Mouse (Mus musculus): ENCODE measurements at regions not wholly inside any gene's neighbourhood (a gene's known extent, or its start where the extent isn't known, plus 50 kb on each side); places are given as distances from the start of the nearest gene placed in this dataset.

- Histone ChIP-seq H3K27me3 (no peaks in the 10 kb centered on the region), H3K27ac (replicated peaks) (no peak overlapping the region), H3K9me3 (replicated peaks) (no peaks in the 10 kb centered on the region), H3K4me2 (no peak overlapping the region), H3K36me3 (replicated peaks) (no peaks in the 10 kb centered on the region), H3K9ac (no peak overlapping the region), H3K4me1 (replicated peaks) (peaks cover 10% of the 10 kb centered on the region; the same call in 1 of the 2 replicates), H3K4me3 (replicated peaks) (no peak overlapping the region)
- ATAC-seq (ENCODE audit: insufficient read depth), result no peak
- WGBS (ENCODE audit: insufficient replicate concordance), result 74% methylated on average over 7 of the region's 7 CpGs
Measured at GRCm38 (mm10) chr14:76809411-76809810, 227.2 kb upstream of the Ccdc122 start.

DNA sequence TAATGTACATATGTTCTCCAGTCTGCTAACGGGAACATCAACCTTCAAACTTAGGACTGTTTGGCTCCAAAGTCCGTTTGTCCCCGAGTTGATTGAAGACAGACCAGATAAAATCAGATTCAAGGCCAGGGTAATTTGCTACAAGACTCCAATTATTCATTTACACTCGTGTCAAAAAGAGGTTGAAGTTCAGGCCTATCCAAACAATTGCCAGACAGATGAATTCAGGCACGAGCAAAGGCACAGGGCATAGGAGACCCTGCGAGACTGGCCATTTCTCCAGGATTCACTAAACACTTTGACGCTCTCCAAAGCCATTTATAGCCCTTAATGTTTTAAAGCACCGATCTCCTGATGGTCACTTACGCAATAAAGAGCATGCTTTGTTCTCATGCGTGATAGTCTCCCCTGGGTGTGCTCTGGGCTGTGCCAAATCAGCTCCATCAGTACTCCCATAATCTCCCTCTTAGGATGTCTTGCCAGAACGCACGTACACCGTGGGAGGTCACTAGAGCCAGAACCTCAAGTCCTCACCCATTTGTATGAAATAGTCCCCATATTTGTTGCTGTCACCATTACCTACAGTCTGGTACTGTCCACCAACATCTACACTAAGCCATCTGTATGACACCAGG lies 231.3 kb upstream of the Ccdc122 start:
- H3K4me1 ChIP-seq (replicated peaks), result 0 out of 2 replicates have a peak, but pooled peaks cover 4% of the 10 kb centered on the region
- no peaks in the 10 kb centered on the region for H3K27me3 ChIP-seq
- H3K27ac ChIP-seq (replicated peaks), result peak overlapping the region; percentile 73
- WGBS (ENCODE audit: insufficient replicate concordance), result 55% methylated on average over 13 of the region's 13 CpGs
- no peak overlapping the region for H3K9ac ChIP-seq
- ATAC-seq (ENCODE audit: insufficient read depth), result peak; percentile 65
- no peak overlapping the region for H3K4me3 ChIP-seq (replicated peaks)
- no peaks in the 10 kb centered on the region for H3K9me3 ChIP-seq (replicated peaks)
- H3K36me3 ChIP-seq (replicated peaks), result no peaks in the 10 kb centered on the region
- no peak overlapping the region for H3K4me2 ChIP-seq

DNA sequence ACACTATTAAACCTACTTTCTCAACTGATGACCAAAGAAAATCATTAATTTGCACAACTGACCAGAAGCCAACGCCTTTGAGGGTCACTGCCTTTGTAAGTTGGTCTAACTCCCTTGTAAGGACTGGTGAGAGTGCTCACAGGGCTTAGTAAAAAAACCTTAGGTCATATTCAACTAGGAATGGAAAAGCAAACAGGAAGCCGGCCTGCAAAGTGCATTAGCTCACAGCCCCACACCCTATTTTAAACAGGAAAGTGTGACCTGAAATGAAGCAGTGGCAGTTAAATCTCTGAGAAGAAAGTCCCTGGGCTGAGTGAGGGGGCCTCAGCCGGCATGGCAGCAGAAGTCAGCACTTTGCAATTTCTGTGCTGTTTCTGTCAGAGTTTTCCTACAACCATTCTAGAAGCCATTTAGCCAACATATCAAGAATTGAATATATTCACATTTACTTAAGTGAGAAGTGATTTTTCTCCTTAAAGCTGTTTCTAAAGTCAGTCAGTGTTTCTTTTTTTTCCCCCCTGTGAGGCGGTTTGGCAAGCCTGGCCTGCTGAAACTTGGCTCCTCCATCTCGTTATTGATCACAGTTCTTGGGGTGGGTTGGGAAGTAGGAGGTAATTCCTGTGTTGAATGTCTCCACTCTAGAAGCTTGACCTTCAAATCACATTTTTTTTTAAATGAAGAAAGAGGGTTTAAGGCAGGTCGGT lies 232.0 kb upstream of the Ccdc122 start:
- ATAC-seq (ENCODE audit: insufficient read depth), result 0 out of 2 replicates have a peak, but pooled peaks have one; percentile 14
- 33% methylated on average over 6 of the region's 6 CpGs for WGBS (ENCODE audit: insufficient replicate concordance)

GRCm38 (mm10) chr14:76800181-76800580 lies 236.4 kb upstream of the Ccdc122 start:
- peaks cover 11% of the 10 kb centered on the region for H3K4me1 ChIP-seq (replicated peaks)
- no peak overlapping the region for H3K4me3 ChIP-seq (replicated peaks)
- no peak overlapping the region for H3K4me2 ChIP-seq
- H3K27ac ChIP-seq (replicated peaks), result no peak overlapping the region
- ATAC-seq (ENCODE audit: insufficient read depth), result no peak
- no peaks in the 10 kb centered on the region for H3K27me3 ChIP-seq
- H3K36me3 ChIP-seq (replicated peaks), result no peaks in the 10 kb centered on the region
- WGBS (ENCODE audit: insufficient replicate concordance), result 75% methylated on average over 4 of the region's 4 CpGs
- H3K9ac ChIP-seq, result no peak overlapping the region
- no peaks in the 10 kb centered on the region for H3K9me3 ChIP-seq (replicated peaks)

More for the DNA sequence above, 232.0 kb upstream of the Ccdc122 start:
- no peaks in the 10 kb centered on the region for H3K36me3 ChIP-seq (replicated peaks)
- 0 out of 2 replicates have a peak, but pooled peaks cover 4% of the 10 kb centered on the region for H3K4me1 ChIP-seq (replicated peaks)
- H3K4me2 ChIP-seq, result no peak overlapping the region
- H3K27ac ChIP-seq (replicated peaks), result peak overlapping the region; percentile 73
- H3K4me3 ChIP-seq (replicated peaks), result no peak overlapping the region
- H3K9ac ChIP-seq, result no peak overlapping the region
- H3K27me3 ChIP-seq, result no peaks in the 10 kb centered on the region
- H3K9me3 ChIP-seq (replicated peaks), result no peaks in the 10 kb centered on the region

- Histone ChIP-seq H3K36me3 (replicated peaks) (no peaks in the 10 kb centered on the region), H3K4me3 (replicated peaks) (no peak overlapping the region)
- WGBS (ENCODE audit: insufficient replicate concordance), result 69% methylated on average over 6 of the region's 6 CpGs
Measured at GRCm38 (mm10) chr14:76799741-76800140, 236.8 kb upstream of the Ccdc122 start.

GRCm38 (mm10) chr14:76798925-76799428 lies 237.6 kb upstream of the Ccdc122 start:
- Histone ChIP-seq H3K4me1 (replicated peaks) (peaks cover 7% of the 10 kb centered on the region), H3K4me2 (no peak overlapping the region), H3K9me3 (replicated peaks) (no peaks in the 10 kb centered on the region), H3K27me3 (no peaks in the 10 kb centered on the region), H3K36me3 (replicated peaks) (no peaks in the 10 kb centered on the region), H3K4me3 (replicated peaks) (no peak overlapping the region), H3K9ac (no peak overlapping the region), H3K27ac (replicated peaks) (0 out of 2 replicates have a peak overlapping the region, but pooled peaks have one; percentile 57)
- no peak for ATAC-seq (ENCODE audit: insufficient read depth)
- WGBS (ENCODE audit: insufficient replicate concordance), result 61% methylated on average over 8 of the region's 8 CpGs

More at GRCm38 (mm10) chr14:76799741-76800140, 236.8 kb upstream of the Ccdc122 start:
- ATAC-seq (ENCODE audit: insufficient read depth), result no peak
- Histone ChIP-seq H3K9ac (no peak overlapping the region), H3K9me3 (replicated peaks) (no peaks in the 10 kb centered on the region), H3K4me2 (no peak overlapping the region), H3K27me3 (no peaks in the 10 kb centered on the region), H3K4me1 (replicated peaks) (peaks cover 11% of the 10 kb centered on the region), H3K27ac (replicated peaks) (no peak overlapping the region)

GRCm38 (mm10) chr14:76798488-76798887 lies 238.1 kb upstream of the Ccdc122 start:
- Histone ChIP-seq H3K9ac (no peak overlapping the region), H3K27ac (replicated peaks) (peak overlapping the region; percentile 57; the same call in 1 of the 2 replicates), H3K36me3 (replicated peaks) (no peaks in the 10 kb centered on the region), H3K4me1 (replicated peaks) (peaks cover 7% of the 10 kb centered on the region), H3K4me2 (no peak overlapping the region), H3K4me3 (replicated peaks) (no peak overlapping the region), H3K27me3 (no peaks in the 10 kb centered on the region), H3K9me3 (replicated peaks) (no peaks in the 10 kb centered on the region)
- WGBS (ENCODE audit: insufficient replicate concordance), result 58% methylated on average over 6 of the region's 6 CpGs
- ATAC-seq (ENCODE audit: insufficient read depth), result no peak

GRCm38 (mm10) chr14:76797518-76797917 lies 239.1 kb upstream of the Ccdc122 start:
- Histone ChIP-seq H3K9ac (no peak overlapping the region), H3K36me3 (replicated peaks) (no peaks in the 10 kb centered on the region), H3K4me2 (no peak overlapping the region), H3K27me3 (no peaks in the 10 kb centered on the region), H3K9me3 (replicated peaks) (no peaks in the 10 kb centered on the region), H3K27ac (replicated peaks) (peak overlapping the region; percentile 59), H3K4me1 (replicated peaks) (peaks cover 7% of the 10 kb centered on the region), H3K4me3 (replicated peaks) (no peak overlapping the region)
- ATAC-seq (ENCODE audit: insufficient read depth), result peak; percentile 76
- WGBS (ENCODE audit: insufficient replicate concordance), result 41% methylated on average over 6 of the region's 6 CpGs

DNA sequence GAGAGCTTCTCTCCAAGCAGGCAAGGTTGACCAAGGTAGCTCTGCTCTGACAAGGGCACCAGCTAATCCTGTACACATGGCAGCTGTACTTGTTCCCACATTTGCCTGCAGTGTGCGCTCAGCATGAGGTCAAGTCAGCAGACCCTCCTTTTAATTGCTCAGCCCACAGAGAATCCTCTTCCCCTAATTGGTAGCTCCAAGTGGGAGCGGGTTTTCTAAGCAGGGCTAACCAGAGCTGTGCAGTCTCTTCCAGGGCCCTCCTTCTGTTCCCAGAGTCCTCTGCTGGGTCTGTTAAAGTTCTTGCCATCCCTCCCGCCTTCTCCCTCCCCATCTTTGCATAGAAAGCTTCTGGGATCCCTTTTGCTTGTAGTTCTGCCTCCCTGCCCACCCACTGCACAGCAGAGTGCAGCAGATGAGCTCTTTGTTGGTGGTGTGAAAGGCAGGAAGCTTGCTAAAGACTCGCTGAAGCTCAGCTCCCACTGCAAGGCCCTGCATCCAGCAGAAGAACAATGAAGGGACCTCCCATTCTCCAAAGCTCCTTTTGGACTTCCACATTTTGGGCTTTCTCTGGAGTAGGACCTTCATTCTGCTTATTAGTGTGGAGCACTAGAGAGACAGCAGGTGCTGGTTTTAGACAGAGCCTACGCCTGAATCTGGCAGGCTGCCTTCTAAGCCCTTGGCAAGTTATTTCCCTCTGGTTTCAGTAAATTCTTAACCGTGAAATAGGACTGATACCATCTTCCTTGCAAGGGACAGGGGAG lies 235.3 kb upstream of the Serp2 start:
- Histone ChIP-seq H3K27me3 (no peaks in the 10 kb centered on the region), H3K36me3 (replicated peaks) (no peaks in the 10 kb centered on the region), H3K9me3 (replicated peaks) (no peaks in the 10 kb centered on the region), H3K4me2 (no peak overlapping the region), H3K4me3 (replicated peaks) (no peak overlapping the region), H3K4me1 (replicated peaks) (peaks cover 14% of the 10 kb centered on the region), H3K9ac (no peak overlapping the region), H3K27ac (replicated peaks) (no peak overlapping the region)
- 47% methylated on average over 6 of the region's 6 CpGs for WGBS (ENCODE audit: insufficient replicate concordance)
- no peak for ATAC-seq (ENCODE audit: insufficient read depth)

DNA sequence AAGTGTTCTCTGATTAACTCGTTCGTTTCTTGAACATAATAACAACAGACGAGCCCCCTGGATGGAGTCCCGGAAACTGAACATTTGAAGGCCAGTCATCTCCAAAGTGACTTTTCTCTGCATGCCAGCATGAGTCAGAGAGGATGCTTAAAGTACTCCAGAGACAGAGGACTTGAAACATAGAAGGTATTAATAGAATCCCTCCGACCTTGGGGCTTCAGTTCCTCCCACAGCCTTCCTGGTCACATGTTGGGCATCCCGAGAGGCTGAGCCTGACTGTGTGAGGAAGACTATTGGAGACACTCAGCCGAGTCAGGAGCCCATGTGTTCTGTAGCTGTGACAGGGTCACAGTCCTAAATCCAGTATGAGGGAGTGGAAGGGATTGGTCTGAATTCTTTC lies 232.7 kb upstream of the Serp2 start:
- no peak overlapping the region for H3K4me3 ChIP-seq (replicated peaks)
- H3K9ac ChIP-seq, result no peak overlapping the region
- no peaks in the 10 kb centered on the region for H3K36me3 ChIP-seq (replicated peaks)
- 53% methylated on average over 7 of the region's 7 CpGs for WGBS (ENCODE audit: insufficient replicate concordance)
- peaks cover 10% of the 10 kb centered on the region for H3K4me1 ChIP-seq (replicated peaks)
- no peaks in the 10 kb centered on the region for H3K27me3 ChIP-seq
- H3K27ac ChIP-seq (replicated peaks), result no peak overlapping the region
- no peak for ATAC-seq (ENCODE audit: insufficient read depth)
- no peak overlapping the region for H3K4me2 ChIP-seq
- no peaks in the 10 kb centered on the region for H3K9me3 ChIP-seq (replicated peaks)

DNA sequence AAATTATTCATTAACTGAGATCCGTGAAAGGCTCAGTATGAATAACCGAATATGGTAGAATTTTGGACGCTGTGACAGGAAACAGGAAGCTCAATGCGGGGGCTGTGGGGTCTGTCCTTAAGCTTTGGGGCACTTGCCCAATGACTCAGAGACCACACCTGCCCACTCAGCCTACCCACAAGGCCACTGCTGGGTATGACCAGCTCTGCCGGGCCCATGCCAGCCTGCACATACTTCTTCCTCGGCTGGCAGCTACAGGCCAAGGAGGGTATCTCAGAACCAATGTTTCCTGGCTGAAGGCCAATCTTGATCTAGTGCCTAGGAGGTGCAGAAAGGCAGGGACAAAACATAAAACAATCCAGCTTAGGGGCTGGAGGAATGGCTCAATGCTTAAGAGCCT lies 230.9 kb upstream of the Serp2 start:
- no peak for ATAC-seq (ENCODE audit: insufficient read depth)
- Histone ChIP-seq H3K4me2 (no peak overlapping the region), H3K4me3 (replicated peaks) (no peak overlapping the region), H3K9ac (no peak overlapping the region), H3K36me3 (replicated peaks) (no peaks in the 10 kb centered on the region), H3K27me3 (no peaks in the 10 kb centered on the region), H3K27ac (replicated peaks) (no peak overlapping the region), H3K9me3 (replicated peaks) (no peaks in the 10 kb centered on the region), H3K4me1 (replicated peaks) (peaks cover 10% of the 10 kb centered on the region)
- 18% methylated on average over 6 of the region's 6 CpGs for WGBS (ENCODE audit: insufficient replicate concordance)

All from liver, embryonic 15.5 days (tissue).